Mouse (Mus musculus): Measurements from ENCODE around the gene Sumo2.

DNA sequence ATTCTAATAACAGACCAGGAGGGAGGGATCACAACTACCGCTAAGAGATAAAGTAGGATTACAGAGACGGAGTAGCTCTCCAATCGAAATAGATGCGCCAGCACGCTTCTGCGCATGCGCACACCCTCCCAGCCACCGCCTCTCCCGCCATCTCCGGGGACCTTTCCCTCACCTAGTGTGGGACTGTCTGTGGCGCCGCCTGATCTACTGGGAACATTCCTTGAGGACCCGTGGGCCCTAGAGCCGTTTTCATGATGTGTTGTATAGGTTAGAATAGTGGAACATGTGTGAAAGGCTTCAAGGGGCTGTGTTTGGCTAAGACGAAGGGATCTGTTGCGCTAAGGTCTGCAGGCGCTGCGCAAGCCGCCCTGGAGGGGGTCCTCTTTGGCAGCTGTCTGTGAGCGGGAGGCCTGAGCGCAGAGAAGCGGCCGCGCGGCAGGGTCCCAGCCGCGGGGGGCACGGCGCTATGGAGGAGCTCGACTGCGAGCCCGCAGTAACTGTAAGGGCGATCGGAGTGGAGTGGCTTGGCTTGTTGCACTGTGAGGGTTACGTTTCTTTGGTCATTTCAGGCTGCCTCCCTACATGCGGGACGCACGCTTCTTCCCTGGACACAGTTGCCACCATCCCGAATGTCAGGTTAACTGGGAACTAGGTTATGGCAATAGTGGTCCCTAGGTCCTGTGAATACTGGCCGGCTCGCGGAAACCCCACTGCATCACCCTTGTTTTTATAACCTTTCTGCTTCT, 28.2 kb upstream of the Sumo2 start, which contains the start of gene Nup85:
- no peak for TF ChIP-seq CTCF (IDR thresholded peaks at IDR 0.05; ENCODE audit: insufficient read depth, low read depth, low read length)
- peak; percentile 75 for TF ChIP-seq POLR2A (IDR thresholded peaks at IDR 0.05; ENCODE audit: insufficient read depth, low read depth, low read length)

Data from olfactory bulb, adult 2 months (tissue).